Mouse (Mus musculus): ENCODE data around the gene Ptpn9.

- TF ChIP-seq CTCF (IDR thresholded peaks at IDR 0.05) (no peak), EP300 (IDR thresholded peaks at IDR 0.05) (no peak)
Observed at GRCm38 (mm10) chr9:56995198-56996027, 690 bp downstream of the Ptpn9 start.
